Mouse (Mus musculus) adipocyte (in vitro differentiated cells): ENCODE results near the gene Cryl1.

Source experiments
- DNase-seq: peaks from one replicate; pipeline ENCODE4 v3.0.0-alpha.2; 2016; ENCODE audit warnings: low spot score

The Cryl1 gene

GRCm38 (mm10) chr14:57230264-57231015 lies 167.9 kb downstream of the Cryl1 start:
- DNase-seq, result no peak
